Mouse (Mus musculus): ENCODE measurements around the gene Syce1. TPM values are rescaled to one million over a fixed set of nuclear protein-coding genes. Genes with fewer than 3 reads are reported as not detected.
A peak's percentile ranks its signal among the peaks of the same experiment; 100 is the strongest.

The Syce1 gene
- 0.50 and 0.66 TPM in 2 replicates for polyA plus RNA-seq (2012; rRNA removed)

GRCm38 (mm10) chr7:140787406-140788052 lies at the start of gene Syce1:
TSS of gene Syce1 (minus strand) at chr7:140787852.
- DNase-seq (ENCODE audit: extremely low spot score in 1 of 2, low spot score in 1 of 2), result no peak

GRCm38 (mm10) chr7:140836243-140837115 lies 48.8 kb upstream of the Syce1 start:
- DNase-seq (ENCODE audit: extremely low spot score in 1 of 2, low spot score in 1 of 2), result peak in 1 of 2 experiments; percentile 64

- DNase-seq (ENCODE audit: extremely low spot score in 1 of 2, low spot score in 1 of 2), result no peak
These were observed 48.1 kb upstream of the Syce1 start for GRCm38 (mm10) chr7:140835758-140836087.

GRCm38 (mm10) chr7:140834968-140835757 lies 47.5 kb upstream of the Syce1 start, which contains the start of gene Urah:
TSS of gene Urah (plus strand) at chr7:140835018.
- DNase-seq (ENCODE audit: extremely low spot score in 1 of 2, low spot score in 1 of 2), result no peak

- DNase-seq (ENCODE audit: extremely low spot score in 1 of 2, low spot score in 1 of 2), result no peak
These were observed 45.7 kb upstream of the Syce1 start for GRCm38 (mm10) chr7:140833341-140833740.

- no peak for DNase-seq (ENCODE audit: extremely low spot score in 1 of 2, low spot score in 1 of 2)
These were observed 43.8 kb upstream of the Syce1 start for GRCm38 (mm10) chr7:140831447-140831846.

GRCm38 (mm10) chr7:140828171-140828881 lies 40.7 kb upstream of the Syce1 start:
- DNase-seq (ENCODE audit: extremely low spot score in 1 of 2, low spot score in 1 of 2), result peak; percentile 79 to 80

GRCm38 (mm10) chr7:140822731-140823130 lies 35.1 kb upstream of the Syce1 start:
- no peak for DNase-seq (ENCODE audit: extremely low spot score in 1 of 2, low spot score in 1 of 2)

- DNase-seq (ENCODE audit: extremely low spot score in 1 of 2, low spot score in 1 of 2), result peak; percentile 61 to 76
These were observed 34.1 kb upstream of the Syce1 start, which contains the start of gene Zfp941 for GRCm38 (mm10) chr7:140821653-140822329. TSS of gene Zfp941 (minus strand) at chr7:140822178.

GRCm38 (mm10) chr7:140821305-140821652 lies 33.6 kb upstream of the Syce1 start:
- no peak for DNase-seq (ENCODE audit: extremely low spot score in 1 of 2, low spot score in 1 of 2)

- DNase-seq (ENCODE audit: extremely low spot score in 1 of 2, low spot score in 1 of 2), result no peak
These were observed 32.5 kb upstream of the Syce1 start for GRCm38 (mm10) chr7:140820173-140820572.

GRCm38 (mm10) chr7:140812850-140813249 lies 25.2 kb upstream of the Syce1 start:
- no peak for DNase-seq (ENCODE audit: extremely low spot score in 1 of 2, low spot score in 1 of 2)

- DNase-seq (ENCODE audit: extremely low spot score in 1 of 2, low spot score in 1 of 2), result peak in 1 of 2 experiments; percentile 27
These were observed 24.1 kb upstream of the Syce1 start for GRCm38 (mm10) chr7:140811714-140812113.

GRCm38 (mm10) chr7:140810496-140810895 lies 22.8 kb upstream of the Syce1 start:
- DNase-seq (ENCODE audit: extremely low spot score in 1 of 2, low spot score in 1 of 2), result no peak

- peak; percentile 42 to 86 for DNase-seq (ENCODE audit: extremely low spot score in 1 of 2, low spot score in 1 of 2)
These were observed 18.1 kb upstream of the Syce1 start for GRCm38 (mm10) chr7:140805704-140806103.

- DNase-seq (ENCODE audit: extremely low spot score in 1 of 2, low spot score in 1 of 2), result no peak
These were observed 15.0 kb upstream of the Syce1 start for GRCm38 (mm10) chr7:140802629-140803028.

GRCm38 (mm10) chr7:140798212-140798611 lies 10.6 kb upstream of the Syce1 start:
- no peak for DNase-seq (ENCODE audit: extremely low spot score in 1 of 2, low spot score in 1 of 2)

- no peak for DNase-seq (ENCODE audit: extremely low spot score in 1 of 2, low spot score in 1 of 2)
These were observed 10.0 kb upstream of the Syce1 start for GRCm38 (mm10) chr7:140797619-140798018.

- DNase-seq (ENCODE audit: extremely low spot score in 1 of 2, low spot score in 1 of 2), result no peak
These were observed 5.9 kb upstream of the Syce1 start for GRCm38 (mm10) chr7:140793541-140793940.

GRCm38 (mm10) chr7:140788053-140788435 lies 392 bp upstream of the Syce1 start:
- no peak for DNase-seq (ENCODE audit: extremely low spot score in 1 of 2, low spot score in 1 of 2)

Data from frontal cortex, adult 2 months (tissue).